Mouse (Mus musculus) G1E (cell line): ENCODE results near the gene Sidt1.

Experiments used
- CTCF ChIP-seq: IDR thresholded peaks from 2 replicates; pipeline ENCODE4 v1.5.1; 2012; ENCODE audit warnings: low read depth, low read length, inconsistent platforms, mixed read lengths
- GATA1 ChIP-seq: IDR thresholded peaks from 2 replicates; pipeline ENCODE4 v1.6.1; 2012; ENCODE audit warnings: borderline replicate concordance, low read length, inconsistent platforms, mixed read lengths
- GATA2 ChIP-seq: IDR thresholded peaks from 2 replicates; pipeline ENCODE4 v1.6.1; 2012; ENCODE audit warnings: low read depth, low read length, inconsistent platforms, borderline replicate concordance
- POLR2AphosphoS5 ChIP-seq: IDR thresholded peaks from 2 replicates; pipeline ENCODE4 v1.6.1; 2012; ENCODE audit warnings: low read depth, low read length, inconsistent platforms; ENCODE audit not compliant: insufficient replicate concordance
- TAL1 ChIP-seq: conservative IDR thresholded peaks from 2 replicates; pipeline ENCODE4 v1.6.1; 2012; ENCODE audit warnings: low read depth, low read length, inconsistent platforms, mixed read lengths

GRCm38 (mm10) chr16:44210156-44211053 is 122.6 kb downstream of the Sidt1 start:
- TF ChIP-seq CTCF: no peak
- TF ChIP-seq POLR2AphosphoS5: no peak
- no peak for TF ChIP-seq GATA1
- no peak for TF ChIP-seq TAL1
- TF ChIP-seq GATA2: no peak
